Mouse (Mus musculus) midbrain, embryonic 12.5 days (tissue): Measurements from ENCODE around the gene Ppp1r12b. TPM values are rescaled to one million over a fixed set of nuclear protein-coding genes. Genes with fewer than 3 reads are reported as not detected.

Experiments used
- ATAC-seq: fragments of 200-750 bp; cut with Nextera tagmentation; 2 replicates; pipeline ENCODE4 v1.8.0; 2017; ENCODE audit warnings: low read depth, moderate TSS enrichment, moderate library complexity; ENCODE audit not compliant: low FRiP score
- H3K27ac ChIP-seq: fragments of 300-500 bp; sonication (generic); replicated peaks from 2 replicates; pipeline ENCODE4 v1.5.1; 2016; ENCODE audit warnings: mild to moderate bottlenecking
- H3K27me3 ChIP-seq: fragments of 300-500 bp; sonication (generic); 2 replicates; pipeline ENCODE4 v1.6.1; 2016; ENCODE audit warnings: mild to moderate bottlenecking
- H3K36me3 ChIP-seq: fragments of 300-500 bp; sonication (generic); 2 replicates; pipeline ENCODE4 v1.6.1; 2016
- H3K4me1 ChIP-seq: fragments of 300-500 bp; sonication (generic); 2 replicates; pipeline ENCODE4 v1.6.1; 2016
- H3K4me2 ChIP-seq: fragments of 300-500 bp; sonication (generic); replicated peaks from 2 replicates; pipeline ENCODE4 v1.6.1; 2016; ENCODE audit warnings: mild to moderate bottlenecking, moderate library complexity
- H3K4me3 ChIP-seq: fragments of 300-500 bp; sonication (generic); 2 replicates; pipeline ENCODE4 v1.5.1; 2016; ENCODE audit warnings: mild to moderate bottlenecking
- H3K9ac ChIP-seq: fragments of 300-500 bp; sonication (generic); replicated peaks from 2 replicates; pipeline ENCODE4 v1.6.1; 2016; ENCODE audit warnings: mild to moderate bottlenecking, moderate library complexity
- H3K9me3 ChIP-seq: fragments of 300-500 bp; sonication (generic); 2 replicates; pipeline ENCODE4 v1.6.1; 2016; ENCODE audit warnings: mild to moderate bottlenecking
- WGBS: fragments of 180-500 bp; shearing (Covaris S2); methylation state at CpG from one replicate; pipeline ENCODE4 v1.1.7; 2016; 5-methylcytosine and 5-hydroxymethylcytosine counted together
- polyA plus RNA-seq: library from polyadenylated mRNA; unstranded; fragments of >200 nt; fragmentation: Nextera tagmentation; extraction: Ambion mirVana; gene quantifications from 2 replicates; pipeline ENCODE4 v1.2.1, GENCODE M21; 2016

Ppp1r12b gene
- polyA plus RNA-seq, 1 experiment from 2014 or later, result 14.6 TPM

DNA sequence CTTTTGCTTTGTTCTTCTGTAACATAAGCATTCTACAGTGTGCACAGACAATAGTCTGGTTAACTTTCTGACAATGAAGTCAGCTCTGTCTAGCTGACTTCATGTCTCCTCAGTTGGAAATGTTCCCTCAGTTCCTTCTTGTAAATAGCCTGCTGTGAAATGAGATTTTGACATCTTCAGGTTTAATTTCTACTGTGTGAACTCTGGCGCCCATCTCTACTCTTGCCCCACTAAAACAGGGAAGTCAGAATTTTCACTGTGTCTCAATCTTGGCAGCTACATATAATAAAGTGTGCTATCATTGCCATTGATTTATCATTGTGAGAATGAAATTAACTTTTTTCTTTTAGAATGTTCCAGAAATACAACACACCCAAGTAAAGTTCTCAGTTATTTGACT is 170.8 kb downstream of the Ppp1r12b start:
- no peaks in the 10 kb centered on the region for H3K9me3 ChIP-seq
- no peak for ATAC-seq
- WGBS, result 87% methylated on average over 1 of the region's 1 CpGs
- H3K4me1 ChIP-seq, result peaks cover 2% of the 10 kb centered on the region; the same call in 1 of the 2 replicates
- no peak overlapping the region for H3K4me2 ChIP-seq
- no peaks in the 10 kb centered on the region for H3K36me3 ChIP-seq
- no peaks in the 10 kb centered on the region for H3K27me3 ChIP-seq
- no peak overlapping the region for H3K27ac ChIP-seq
- no peak overlapping the region for H3K9ac ChIP-seq
- no peak overlapping the region for H3K4me3 ChIP-seq

DNA sequence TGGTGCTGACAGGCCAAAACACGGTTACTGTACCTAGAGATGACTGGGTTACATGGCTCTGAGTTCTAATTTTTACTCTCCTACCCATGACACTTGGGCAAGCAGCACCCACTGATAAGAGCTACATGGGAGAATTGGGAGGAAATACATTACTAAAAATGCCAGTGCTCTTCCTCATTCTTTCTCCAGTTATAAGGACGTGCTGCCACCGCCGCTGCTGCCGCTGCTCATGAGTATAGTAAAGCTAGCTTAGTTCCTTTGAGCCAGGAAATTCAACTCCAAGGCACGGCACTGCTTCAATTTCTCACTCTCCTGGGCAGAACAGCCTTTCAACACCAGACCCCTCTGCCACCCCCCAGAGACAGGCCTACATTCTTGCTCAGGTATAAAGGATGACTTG is 171.3 kb downstream of the Ppp1r12b start:
- Histone ChIP-seq H3K27ac (no peak overlapping the region), H3K9ac (no peak overlapping the region), H3K4me3 (no peak overlapping the region), H3K9me3 (no peaks in the 10 kb centered on the region), H3K4me1 (peaks cover 2% of the 10 kb centered on the region; the same call in 1 of the 2 replicates), H3K36me3 (no peaks in the 10 kb centered on the region), H3K4me2 (no peak overlapping the region), H3K27me3 (no peaks in the 10 kb centered on the region)
- 82% methylated on average over 6 of the region's 6 CpGs for WGBS
- no peak for ATAC-seq

- 87% methylated on average over 4 of the region's 4 CpGs for WGBS
- ATAC-seq, result no peak
- Histone ChIP-seq H3K4me3 (no peak overlapping the region), H3K9me3 (no peaks in the 10 kb centered on the region), H3K4me2 (no peak overlapping the region), H3K9ac (no peak overlapping the region), H3K36me3 (no peaks in the 10 kb centered on the region), H3K27me3 (no peaks in the 10 kb centered on the region), H3K4me1 (peaks cover 2% of the 10 kb centered on the region; the same call in 1 of the 2 replicates), H3K27ac (no peak overlapping the region)
Observed at GRCm38 (mm10) chr1:134783958-134784357, 171.8 kb downstream of the Ppp1r12b start.

- Histone ChIP-seq H3K9me3 (no peaks in the 10 kb centered on the region), H3K27me3 (no peaks in the 10 kb centered on the region), H3K4me2 (no peak overlapping the region), H3K4me3 (no peak overlapping the region), H3K9ac (no peak overlapping the region), H3K4me1 (peaks cover 5% of the 10 kb centered on the region; the same call in 1 of the 2 replicates), H3K36me3 (no peaks in the 10 kb centered on the region), H3K27ac (no peak overlapping the region)
- 94% methylated on average over 5 of the region's 5 CpGs for WGBS
- ATAC-seq, result no peak
Observed at GRCm38 (mm10) chr1:134782797-134783196, 172.9 kb downstream of the Ppp1r12b start.

DNA sequence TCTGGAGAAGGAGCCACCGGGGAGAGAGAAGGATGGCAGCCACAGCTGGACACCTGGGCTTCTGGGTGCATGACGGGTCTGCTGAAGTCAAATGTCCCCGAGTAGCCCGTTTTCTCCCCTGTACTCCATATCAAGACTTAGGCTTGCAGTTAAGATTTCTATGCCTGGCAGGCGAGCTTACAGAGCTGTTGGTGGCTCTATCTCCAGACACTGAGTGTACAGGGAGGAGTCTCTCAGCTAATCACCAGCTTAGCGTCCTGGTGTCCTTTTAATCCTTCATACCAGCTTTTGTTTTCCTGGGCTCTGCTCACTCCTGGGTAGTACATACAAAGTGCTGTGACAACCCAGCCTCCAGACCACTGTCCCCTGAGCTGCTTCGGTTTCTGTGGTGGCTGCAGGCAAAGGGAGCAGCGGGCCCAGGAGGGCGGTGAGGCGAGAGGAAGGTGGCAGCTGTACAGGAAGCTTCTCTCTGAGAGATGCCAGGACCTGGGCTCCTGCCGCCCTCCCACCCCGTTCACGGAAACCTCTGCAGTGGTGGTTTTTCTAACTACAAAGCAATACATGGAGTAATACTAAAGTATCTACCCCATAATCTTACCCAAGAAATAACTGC is 177.7 kb downstream of the Ppp1r12b start:
- Histone ChIP-seq H3K4me3 (no peak overlapping the region), H3K9me3 (no peaks in the 10 kb centered on the region), H3K9ac (no peak overlapping the region), H3K4me1 (peaks cover 17% of the 10 kb centered on the region; the same call in 1 of the 2 replicates), H3K4me2 (no peak overlapping the region), H3K36me3 (0 out of 2 replicates have a peak, but pooled peaks cover 5% of the 10 kb centered on the region), H3K27me3 (no peaks in the 10 kb centered on the region), H3K27ac (no peak overlapping the region)
- ATAC-seq, result no peak
- 33% methylated on average over 13 of the region's 13 CpGs for WGBS

GRCm38 (mm10) chr1:134777201-134777885 is 178.4 kb downstream of the Ppp1r12b start:
- H3K4me3 ChIP-seq, result no peak overlapping the region
- no peaks in the 10 kb centered on the region for H3K9me3 ChIP-seq
- H3K27ac ChIP-seq, result no peak overlapping the region
- H3K4me1 ChIP-seq, result peaks cover 17% of the 10 kb centered on the region; the same call in 1 of the 2 replicates
- no peak overlapping the region for H3K4me2 ChIP-seq
- no peaks in the 10 kb centered on the region for H3K27me3 ChIP-seq
- WGBS, result 84% methylated on average over 12 of the region's 12 CpGs
- ATAC-seq, result no peak
- no peak overlapping the region for H3K9ac ChIP-seq
- H3K36me3 ChIP-seq, result 0 out of 2 replicates have a peak, but pooled peaks cover 5% of the 10 kb centered on the region

- H3K27me3 ChIP-seq, result no peaks in the 10 kb centered on the region
- no peak for ATAC-seq
- H3K4me3 ChIP-seq, result no peak overlapping the region
- no peak overlapping the region for H3K4me2 ChIP-seq
- H3K36me3 ChIP-seq, result 0 out of 2 replicates have a peak, but pooled peaks cover 5% of the 10 kb centered on the region
- no peak overlapping the region for H3K27ac ChIP-seq
- 38% methylated on average over 3 of the region's 3 CpGs for WGBS
- peaks cover 17% of the 10 kb centered on the region; the same call in 1 of the 2 replicates for H3K4me1 ChIP-seq
- no peaks in the 10 kb centered on the region for H3K9me3 ChIP-seq
- H3K9ac ChIP-seq, result no peak overlapping the region
Observed at GRCm38 (mm10) chr1:134775631-134776030, 180.1 kb downstream of the Ppp1r12b start.

GRCm38 (mm10) chr1:134774728-134775287 is 180.9 kb downstream of the Ppp1r12b start:
- WGBS, result 53% methylated on average over 6 of the region's 6 CpGs

GRCm38 (mm10) chr1:134774247-134774646 is 181.5 kb downstream of the Ppp1r12b start:
- Histone ChIP-seq H3K9me3 (no peaks in the 10 kb centered on the region), H3K4me2 (no peak overlapping the region), H3K4me3 (no peak overlapping the region), H3K36me3 (0 out of 2 replicates have a peak, but pooled peaks cover 5% of the 10 kb centered on the region), H3K27ac (no peak overlapping the region), H3K4me1 (peaks cover 17% of the 10 kb centered on the region; the same call in 1 of the 2 replicates), H3K27me3 (no peaks in the 10 kb centered on the region), H3K9ac (no peak overlapping the region)
- WGBS, result 46% methylated on average over 2 of the region's 2 CpGs
- ATAC-seq, result no peak

More at GRCm38 (mm10) chr1:134774728-134775287, 180.9 kb downstream of the Ppp1r12b start:
- Histone ChIP-seq H3K27me3 (no peaks in the 10 kb centered on the region), H3K9me3 (no peaks in the 10 kb centered on the region), H3K27ac (no peak overlapping the region), H3K4me3 (no peak overlapping the region), H3K9ac (no peak overlapping the region), H3K4me1 (peaks cover 17% of the 10 kb centered on the region; the same call in 1 of the 2 replicates), H3K4me2 (no peak overlapping the region), H3K36me3 (0 out of 2 replicates have a peak, but pooled peaks cover 5% of the 10 kb centered on the region)
- no peak for ATAC-seq

- Histone ChIP-seq H3K9ac (no peak overlapping the region), H3K4me2 (no peak overlapping the region), H3K4me3 (no peak overlapping the region), H3K36me3 (peaks cover 8% of the 10 kb centered on the region; the same call in 1 of the 2 replicates), H3K27ac (no peak overlapping the region), H3K4me1 (peaks cover 16% of the 10 kb centered on the region; the same call in 1 of the 2 replicates), H3K9me3 (no peaks in the 10 kb centered on the region), H3K27me3 (no peaks in the 10 kb centered on the region)
- ATAC-seq, result no peak
- WGBS, result 31% methylated on average over 12 of the region's 12 CpGs
Observed at GRCm38 (mm10) chr1:134773256-134773655, 182.5 kb downstream of the Ppp1r12b start.

- 79% methylated on average over 3 of the region's 3 CpGs for WGBS
- Histone ChIP-seq H3K4me3 (no peak overlapping the region), H3K9me3 (no peaks in the 10 kb centered on the region), H3K27me3 (no peaks in the 10 kb centered on the region), H3K9ac (no peak overlapping the region), H3K4me2 (no peak overlapping the region), H3K4me1 (peaks cover 12% of the 10 kb centered on the region; the same call in 1 of the 2 replicates), H3K36me3 (peaks cover 8% of the 10 kb centered on the region), H3K27ac (no peak overlapping the region)
- ATAC-seq, result no peak
Observed at GRCm38 (mm10) chr1:134772821-134773220, 182.9 kb downstream of the Ppp1r12b start.

GRCm38 (mm10) chr1:134771999-134772398 is 183.7 kb downstream of the Ppp1r12b start:
- H3K9ac ChIP-seq, result no peak overlapping the region
- no peak overlapping the region for H3K27ac ChIP-seq
- WGBS, result 92% methylated on average over 7 of the region's 7 CpGs
- no peaks in the 10 kb centered on the region for H3K27me3 ChIP-seq
- H3K4me3 ChIP-seq, result no peak overlapping the region
- peaks cover 11% of the 10 kb centered on the region; the same call in 1 of the 2 replicates for H3K4me1 ChIP-seq
- no peak overlapping the region for H3K4me2 ChIP-seq
- no peak for ATAC-seq
- H3K9me3 ChIP-seq, result no peaks in the 10 kb centered on the region
- peaks cover 8% of the 10 kb centered on the region for H3K36me3 ChIP-seq
